Mouse (Mus musculus) testis, adult 2 months (tissue): ENCODE results near the gene Grin3b.

Experiments used
- CTCF ChIP-seq: fragments of 200-500 bp; IDR thresholded peaks from 2 replicates; pipeline ENCODE4 v1.5.1; 2012; ENCODE audit warnings: low read depth, mild to moderate bottlenecking, inconsistent platforms, low read length, moderate library complexity; ENCODE audit not compliant: control insufficient read depth, insufficient read depth, insufficient replicate concordance
- POLR2A ChIP-seq: fragments of 200-500 bp; IDR thresholded peaks from 2 replicates; pipeline ENCODE4 v1.6.1; 2012; ENCODE audit warnings: low read depth, mild to moderate bottlenecking, inconsistent platforms, low read length, moderate library complexity; ENCODE audit not compliant: control insufficient read depth

DNA sequence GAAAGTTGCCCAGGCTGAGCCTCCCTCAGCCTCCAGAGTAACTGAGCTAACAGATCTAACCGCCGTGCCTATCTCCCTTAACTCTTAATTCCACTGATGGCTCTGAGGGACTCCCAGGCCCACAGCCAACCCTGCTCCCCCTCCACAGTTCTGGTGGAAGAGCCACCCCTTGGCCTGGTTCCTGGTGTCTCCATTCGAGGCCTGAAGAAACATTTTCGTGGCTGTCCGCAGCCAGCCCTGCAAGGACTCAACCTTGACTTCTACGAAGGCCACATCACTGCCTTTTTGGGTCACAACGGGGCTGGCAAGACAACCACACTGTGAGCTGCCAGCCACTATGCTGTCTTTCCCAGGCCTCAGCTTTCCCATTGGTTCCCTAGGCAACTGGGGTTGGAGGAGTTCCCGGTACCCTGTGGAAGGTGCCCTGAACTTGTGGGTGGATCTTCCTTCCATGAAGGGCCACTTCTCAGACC, 33.8 kb downstream of the Grin3b start:
- TF ChIP-seq CTCF (no peak), POLR2A (no peak)
